Mouse (Mus musculus) macrophage (primary cell): ENCODE results near the gene Nectin2. TPM values are rescaled to one million over a fixed set of nuclear protein-coding genes. Genes with fewer than 3 reads are reported as not detected.

Source experiments
- H3K27ac ChIP-seq: fragments of 350-480 bp; formaldehyde crosslinking; 2 replicates; pipeline ENCODE4 v1.9.0; 2021
- H3K36me3 ChIP-seq: fragments of 350-480 bp; formaldehyde crosslinking; 2 replicates; pipeline ENCODE4 v1.9.0; 2021; ENCODE audit errors: inconsistent target
- H3K4me3 ChIP-seq: fragments of 350-480 bp; formaldehyde crosslinking; 2 replicates; pipeline ENCODE4 v1.9.0; 2021; ENCODE audit errors: inconsistent target
- H3K79me2 ChIP-seq: fragments of 350-480 bp; formaldehyde crosslinking; 2 replicates; pipeline ENCODE4 v1.9.0; 2021; ENCODE audit errors: inconsistent target
- WGBS: methylation state at CpG from one replicate; pipeline ENCODE4 v1.1.7; 2026; ENCODE audit warnings: inconsistent platforms; ENCODE audit not compliant: missing documents; 5-methylcytosine and 5-hydroxymethylcytosine counted together
- polyA plus RNA-seq: library from polyadenylated mRNA; stranded (reverse); fragments of 250-400 nt; gene quantifications from 3 replicates; pipeline ENCODE4 v1.2.4, GENCODE M21; 2018; ENCODE audit warnings: inconsistent platforms

The Nectin2 gene
- polyA plus RNA-seq, 1 experiment from 2014 or later: 5.9 TPM

GRCm38 (mm10) chr7:19778645-19779044 is 28.4 kb upstream of the Nectin2 start:
- H3K36me3 ChIP-seq: no peaks in the 10 kb centered on the region
- 90% methylated on average over 8 of the region's 8 CpGs for WGBS
- H3K4me3 ChIP-seq: no peak overlapping the region
- no peaks in the 10 kb centered on the region for H3K79me2 ChIP-seq
- H3K27ac ChIP-seq: no peak overlapping the region

- Histone ChIP-seq H3K79me2 (no peaks in the 10 kb centered on the region), H3K36me3 (no peaks in the 10 kb centered on the region), H3K27ac (no peak overlapping the region), H3K4me3 (no peak overlapping the region)
- 82% methylated on average over 11 of the region's 11 CpGs for WGBS
Observed at GRCm38 (mm10) chr7:19777049-19777723, 26.9 kb upstream of the Nectin2 start.

GRCm38 (mm10) chr7:19771682-19772081 is 21.4 kb upstream of the Nectin2 start:
- no peak overlapping the region for H3K27ac ChIP-seq
- WGBS: 68% methylated on average over 4 of the region's 4 CpGs
- no peaks in the 10 kb centered on the region for H3K36me3 ChIP-seq

GRCm38 (mm10) chr7:19770984-19771391 is 20.7 kb upstream of the Nectin2 start, which contains the start of gene Bcam:
Gene Bcam, minus strand, starts transcription at chr7:19771016.
- H3K79me2 ChIP-seq: no peaks in the 10 kb centered on the region
- 70% methylated on average over 9 of the region's 9 CpGs for WGBS
- H3K27ac ChIP-seq: no peak within 1 kb of the TSS
- no peak within 1 kb of the TSS for H3K4me3 ChIP-seq
- no peaks in the 10 kb centered on the region for H3K36me3 ChIP-seq

More at GRCm38 (mm10) chr7:19771682-19772081, 21.4 kb upstream of the Nectin2 start:
- Histone ChIP-seq H3K79me2 (no peaks in the 10 kb centered on the region), H3K4me3 (no peak overlapping the region)

GRCm38 (mm10) chr7:19770375-19770754 is 20.1 kb upstream of the Nectin2 start:
- Histone ChIP-seq H3K79me2 (no peaks in the 10 kb centered on the region), H3K4me3 (no peak overlapping the region), H3K27ac (no peak overlapping the region), H3K36me3 (no peaks in the 10 kb centered on the region)
- WGBS: under 1% methylated on average over 28 of the region's 28 CpGs

- Histone ChIP-seq H3K27ac (no peak overlapping the region), H3K79me2 (no peaks in the 10 kb centered on the region), H3K4me3 (no peak overlapping the region), H3K36me3 (no peaks in the 10 kb centered on the region)
- WGBS: 15% methylated on average over 16 of the region's 16 CpGs
Observed at GRCm38 (mm10) chr7:19769434-19770374, 19.4 kb upstream of the Nectin2 start.

GRCm38 (mm10) chr7:19769001-19769400 is 18.7 kb upstream of the Nectin2 start:
- no peak overlapping the region for H3K27ac ChIP-seq
- WGBS: 70% methylated on average over 4 of the region's 4 CpGs
- no peaks in the 10 kb centered on the region for H3K79me2 ChIP-seq
- no peak overlapping the region for H3K4me3 ChIP-seq
- H3K36me3 ChIP-seq: no peaks in the 10 kb centered on the region

GRCm38 (mm10) chr7:19768251-19768650 is 18.0 kb upstream of the Nectin2 start:
- Histone ChIP-seq H3K27ac (no peak overlapping the region), H3K4me3 (no peak overlapping the region), H3K79me2 (no peaks in the 10 kb centered on the region), H3K36me3 (no peaks in the 10 kb centered on the region)
- 94% methylated on average over 12 of the region's 14 CpGs for WGBS

- Histone ChIP-seq H3K79me2 (no peaks in the 10 kb centered on the region), H3K36me3 (no peaks in the 10 kb centered on the region), H3K4me3 (no peak overlapping the region), H3K27ac (no peak overlapping the region)
- 77% methylated on average over 8 of the region's 9 CpGs for WGBS
Observed at GRCm38 (mm10) chr7:19764581-19764980, 14.3 kb upstream of the Nectin2 start.

- Histone ChIP-seq H3K27ac (no peak overlapping the region), H3K4me3 (no peak overlapping the region), H3K79me2 (no peaks in the 10 kb centered on the region), H3K36me3 (no peaks in the 10 kb centered on the region)
- 48% methylated on average over 13 of the region's 13 CpGs for WGBS
Observed at GRCm38 (mm10) chr7:19763829-19764477, 13.7 kb upstream of the Nectin2 start.

- WGBS: 96% methylated on average over 11 of the region's 11 CpGs
- no peak overlapping the region for H3K4me3 ChIP-seq
- H3K79me2 ChIP-seq: no peaks in the 10 kb centered on the region
- H3K36me3 ChIP-seq: no peaks in the 10 kb centered on the region
- no peak overlapping the region for H3K27ac ChIP-seq
Observed at GRCm38 (mm10) chr7:19762283-19762682, 12.0 kb upstream of the Nectin2 start.

- Histone ChIP-seq H3K79me2 (no peaks in the 10 kb centered on the region), H3K4me3 (no peak overlapping the region), H3K36me3 (no peaks in the 10 kb centered on the region), H3K27ac (no peak overlapping the region)
- 90% methylated on average over 13 of the region's 13 CpGs for WGBS
Observed at GRCm38 (mm10) chr7:19760021-19760420, 9.7 kb upstream of the Nectin2 start.

- Histone ChIP-seq H3K36me3 (no peaks in the 10 kb centered on the region), H3K4me3 (no peak overlapping the region), H3K79me2 (no peaks in the 10 kb centered on the region), H3K27ac (no peak overlapping the region)
- 96% methylated on average over 13 of the region's 13 CpGs for WGBS
Observed at GRCm38 (mm10) chr7:19758623-19759022, 8.3 kb upstream of the Nectin2 start.

GRCm38 (mm10) chr7:19755851-19756786 is 5.8 kb upstream of the Nectin2 start:
- Histone ChIP-seq H3K79me2 (no peaks in the 10 kb centered on the region), H3K27ac (no peak overlapping the region), H3K4me3 (no peak overlapping the region), H3K36me3 (no peaks in the 10 kb centered on the region)
- WGBS: 31% methylated on average over 23 of the region's 24 CpGs
